Mouse (Mus musculus) thymus, postnatal 10 days (tissue): ENCODE data around the gene Plekha6.

Experiments used
- DNase-seq, 2 experiments: peaks; one replicate each; pipeline ENCODE4 v3.0.0; 2021; ENCODE audit warnings: low spot score in 2 of 2

Plekha6 gene

GRCm38 (mm10) chr1:133274163-133274562 is 110.2 kb downstream of the Plekha6 start:
- no peak for DNase-seq

- no peak for DNase-seq
These were observed 113.0 kb downstream of the Plekha6 start for GRCm38 (mm10) chr1:133276983-133277382.

- DNase-seq = no peak
These were observed 114.5 kb downstream of the Plekha6 start for GRCm38 (mm10) chr1:133278539-133278938.

- DNase-seq = no peak
These were observed 115.1 kb downstream of the Plekha6 start for GRCm38 (mm10) chr1:133278946-133279631.

- no peak for DNase-seq
These were observed 115.7 kb downstream of the Plekha6 start for GRCm38 (mm10) chr1:133279632-133280093.

- no peak for DNase-seq
These were observed 116.5 kb downstream of the Plekha6 start for GRCm38 (mm10) chr1:133280537-133280936.

- DNase-seq = no peak
These were observed 121.9 kb downstream of the Plekha6 start for GRCm38 (mm10) chr1:133285907-133286306.

- no peak for DNase-seq
These were observed 123.0 kb downstream of the Plekha6 start for GRCm38 (mm10) chr1:133287051-133287450.

- no peak for DNase-seq
These were observed 123.9 kb downstream of the Plekha6 start for GRCm38 (mm10) chr1:133287880-133288279.

GRCm38 (mm10) chr1:133291888-133292287 is 127.9 kb downstream of the Plekha6 start:
- no peak for DNase-seq

- no peak for DNase-seq
These were observed 128.6 kb downstream of the Plekha6 start for GRCm38 (mm10) chr1:133292608-133293007.

GRCm38 (mm10) chr1:133296376-133296775 is 132.4 kb downstream of the Plekha6 start:
- no peak for DNase-seq

- no peak for DNase-seq
These were observed 134.8 kb downstream of the Plekha6 start for GRCm38 (mm10) chr1:133298816-133299215.

GRCm38 (mm10) chr1:133302540-133302939 is 138.5 kb downstream of the Plekha6 start:
- DNase-seq = no peak

- peak; percentile 41 to 77 for DNase-seq
These were observed 142.8 kb downstream of the Plekha6 start for GRCm38 (mm10) chr1:133306842-133307241.

- DNase-seq = peak in 1 of 2 experiments; percentile 58
These were observed 143.3 kb downstream of the Plekha6 start for GRCm38 (mm10) chr1:133307318-133307717.

- no peak for DNase-seq
These were observed 145.8 kb downstream of the Plekha6 start, which contains the start of gene Golt1a for GRCm38 (mm10) chr1:133309652-133310267. Gene Golt1a, plus strand, starts transcription at chr1:133309800.

GRCm38 (mm10) chr1:133311240-133311639 is 147.2 kb downstream of the Plekha6 start:
- no peak for DNase-seq

GRCm38 (mm10) chr1:133311946-133312345 is 147.9 kb downstream of the Plekha6 start:
- DNase-seq = no peak

GRCm38 (mm10) chr1:133314364-133314763 is 150.4 kb downstream of the Plekha6 start:
- DNase-seq = peak; percentile 16 to 64

GRCm38 (mm10) chr1:133315775-133316174 is 151.8 kb downstream of the Plekha6 start:
- DNase-seq = no peak

GRCm38 (mm10) chr1:133316577-133316976 is 152.6 kb downstream of the Plekha6 start:
- no peak for DNase-seq

GRCm38 (mm10) chr1:133317149-133317548 is 153.1 kb downstream of the Plekha6 start:
- no peak for DNase-seq
